Mouse (Mus musculus) embryo, embryonic 10 days (tissue): ENCODE measurements at regions not wholly inside any gene's neighbourhood (a gene's known extent, or its start where the extent isn't known, plus 50 kb on each side); places are given as distances from the start of the nearest gene placed in this dataset.
A peak's percentile ranks its signal among the peaks of the same experiment; 100 is the strongest.

ENCODE experiments used
- DNase-seq: peaks from one replicate; pipeline ENCODE4 v3.0.0-alpha.2; 2015; ENCODE audit warnings: low spot score

- DNase-seq = no peak
These were observed 203.4 kb upstream of the Satb1 start for GRCm38 (mm10) chr17:52036479-52036878.

- DNase-seq = no peak
These were observed 198.0 kb upstream of the Satb1 start for GRCm38 (mm10) chr17:52031079-52031478.

GRCm38 (mm10) chr17:51986920-51987319, 153.8 kb upstream of the Satb1 start:
- DNase-seq = no peak

GRCm38 (mm10) chr17:51986212-51986611, 153.1 kb upstream of the Satb1 start:
- DNase-seq = no peak

- DNase-seq = no peak
These were observed 146.0 kb upstream of the Satb1 start for GRCm38 (mm10) chr17:51979126-51979525.

- peak; percentile 46 for DNase-seq
These were observed 138.4 kb upstream of the Satb1 start for GRCm38 (mm10) chr17:51971444-51971843.

- no peak for DNase-seq
These were observed 133.6 kb upstream of the Satb1 start for GRCm38 (mm10) chr17:51966573-51967284.

GRCm38 (mm10) chr17:51962529-51963110, 129.5 kb upstream of the Satb1 start:
- DNase-seq = no peak

GRCm38 (mm10) chr17:51961337-51961736, 128.2 kb upstream of the Satb1 start:
- no peak for DNase-seq

- no peak for DNase-seq
These were observed 123.2 kb upstream of the Satb1 start for GRCm38 (mm10) chr17:51956275-51956674.

- DNase-seq = no peak
These were observed 104.6 kb upstream of the Satb1 start for GRCm38 (mm10) chr17:51937707-51938106.

- no peak for DNase-seq
These were observed 103.0 kb upstream of the Satb1 start for GRCm38 (mm10) chr17:51936071-51936470.

- DNase-seq = no peak
These were observed 93.3 kb upstream of the Satb1 start for GRCm38 (mm10) chr17:51926392-51926791.

- no peak for DNase-seq
These were observed 73.9 kb upstream of the Satb1 start for GRCm38 (mm10) chr17:51907031-51907430.

GRCm38 (mm10) chr17:51906418-51906817, 73.3 kb upstream of the Satb1 start:
- no peak for DNase-seq

- DNase-seq = no peak
These were observed 70.8 kb upstream of the Satb1 start for GRCm38 (mm10) chr17:51903885-51904284.

GRCm38 (mm10) chr17:51899376-51899775, 66.3 kb upstream of the Satb1 start:
- no peak for DNase-seq

GRCm38 (mm10) chr17:51896160-51896559, 63.1 kb upstream of the Satb1 start:
- DNase-seq = no peak

- no peak for DNase-seq
These were observed 61.2 kb upstream of the Satb1 start for GRCm38 (mm10) chr17:51894278-51894677.

- no peak for DNase-seq
These were observed 59.8 kb upstream of the Satb1 start for GRCm38 (mm10) chr17:51892856-51893255.

- no peak for DNase-seq
These were observed 59.1 kb upstream of the Satb1 start for GRCm38 (mm10) chr17:51892159-51892558.
